Mouse (Mus musculus) MEL (cell line): Measurements from ENCODE around the gene Slc30a3. TPM values are rescaled to one million over a fixed set of nuclear protein-coding genes. Genes with fewer than 3 reads are reported as not detected.
A peak's percentile ranks its signal among the peaks of the same experiment; 100 is the strongest.

ENCODE experiments used
- DNase-seq: peaks from one replicate; pipeline ENCODE4 v3.0.0; 2011; ENCODE audit warnings: low read depth, low spot score
- H3K27ac ChIP-seq: 2 replicates; pipeline ENCODE4 v1.5.1; 2012; ENCODE audit warnings: low read depth, mild to moderate bottlenecking, control low read depth, low read length, moderate library complexity; ENCODE audit not compliant: control insufficient read depth
- H3K27me3 ChIP-seq, 2 experiments: fragments of 150-350 bp in 1 of 2; sonication (generic) in 1 of 2; 2 replicates each; pipeline ENCODE4 v1.6.1; 2012; ENCODE audit warnings: low read length in 2 of 2, mild to moderate bottlenecking in 2 of 2, improper control_type of control experiment in 1 of 2, moderate library complexity in 1 of 2; ENCODE audit not compliant: insufficient read depth in 2 of 2, control insufficient read depth in 1 of 2
- H3K36me3 ChIP-seq, 2 experiments: 2 replicates each; pipeline ENCODE4 v1.6.1; 2012 to 2014; ENCODE audit warnings: low read length in 2 of 2, improper control_type of control experiment in 1 of 2, inconsistent platforms in 1 of 2, mild to moderate bottlenecking in 1 of 2; ENCODE audit not compliant: insufficient read depth in 2 of 2, control insufficient read depth in 1 of 2
- H3K4me1 ChIP-seq, 2 experiments: fragments of 150-350 bp in 1 of 2; sonication (generic) in 1 of 2; 2 replicates each; pipeline ENCODE4 v1.6.1; 2012; ENCODE audit warnings: low read length in 2 of 2, improper control_type of control experiment in 1 of 2, mild to moderate bottlenecking in 1 of 2; ENCODE audit not compliant: insufficient read depth in 2 of 2, control insufficient read depth in 1 of 2
- H3K4me3 ChIP-seq, 2 experiments: fragments of 150-350 bp in 1 of 2; sonication (generic) in 1 of 2; 2 replicates each; pipeline ENCODE4 v1.5.1; 2012; ENCODE audit warnings: low read depth in 2 of 2, low read length in 2 of 2, mild to moderate bottlenecking in 2 of 2, moderate library complexity in 2 of 2, control low read depth in 1 of 2, improper control_type of control experiment in 1 of 2; ENCODE audit not compliant: control insufficient read depth in 1 of 2, insufficient read depth in 1 of 2
- H3K79me2 ChIP-seq: 2 replicates; pipeline ENCODE4 v1.6.1; 2012; ENCODE audit warnings: mild to moderate bottlenecking, low read length, moderate library complexity; ENCODE audit not compliant: control insufficient read depth, poor library complexity, insufficient read depth
- H3K9ac ChIP-seq: 2 replicates; pipeline ENCODE4 v1.6.1; 2012; ENCODE audit warnings: low read depth, mild to moderate bottlenecking, control low read depth, low read length, moderate library complexity; ENCODE audit not compliant: control insufficient read depth, poor library complexity, severe bottlenecking
- H3K9me3 ChIP-seq: fragments of 150-350 bp; sonication (generic); replicated peaks from 2 replicates; pipeline ENCODE4 v1.6.1; 2012; ENCODE audit warnings: mild to moderate bottlenecking, low read length, improper control_type of control experiment, moderate library complexity; ENCODE audit not compliant: insufficient read depth
- BHLHE40 ChIP-seq: IDR thresholded peaks from 2 replicates; pipeline ENCODE4 v1.6.1; 2012; ENCODE audit warnings: low read depth, mild to moderate bottlenecking, inconsistent platforms, low read length, improper control_type of control experiment, borderline replicate concordance
- CHD1 ChIP-seq: IDR thresholded peaks from 2 replicates; pipeline ENCODE4 v1.6.1; 2012; ENCODE audit warnings: low read depth, mild to moderate bottlenecking, inconsistent platforms, low read length, improper control_type of control experiment
- CHD2 ChIP-seq: IDR thresholded peaks from 2 replicates; pipeline ENCODE4 v1.6.1; 2011; ENCODE audit warnings: low read length, improper control_type of control experiment
- CTCF ChIP-seq, 3 experiments: IDR thresholded peaks in 2 of 3; conservative IDR thresholded peaks in 1 of 3; 2 replicates each; pipeline ENCODE4 v1.5.1; 2011 to 2012; ENCODE audit warnings: low read length in 3 of 3, low read depth in 2 of 3, mild to moderate bottlenecking in 2 of 3, improper control_type of control experiment in 1 of 3, inconsistent platforms in 1 of 3, mixed read lengths in 1 of 3, moderate library complexity in 1 of 3; ENCODE audit not compliant: control insufficient read depth in 1 of 3, insufficient read depth in 1 of 3, poor library complexity in 1 of 3, severe bottlenecking in 1 of 3
- E2F4 ChIP-seq: IDR thresholded peaks from 2 replicates; pipeline ENCODE4 v1.6.1; 2011; ENCODE audit warnings: low read depth, low read length, improper control_type of control experiment, borderline replicate concordance
- ELF1 ChIP-seq: IDR thresholded peaks from 2 replicates; pipeline ENCODE4 v1.6.1; 2014; ENCODE audit warnings: low read depth, mild to moderate bottlenecking, inconsistent platforms, low read length, improper control_type of control experiment, moderate library complexity
- ETS1 ChIP-seq: IDR thresholded peaks from 2 replicates; pipeline ENCODE4 v1.6.1; 2012; ENCODE audit warnings: low read depth, mild to moderate bottlenecking, inconsistent platforms, low read length, improper control_type of control experiment, moderate library complexity
- GABPA ChIP-seq: IDR thresholded peaks from 2 replicates; pipeline ENCODE4 v1.6.1; 2012; ENCODE audit warnings: low read depth, mild to moderate bottlenecking, inconsistent platforms, low read length, improper control_type of control experiment, moderate library complexity
- GATA1 ChIP-seq: IDR thresholded peaks from 2 replicates; pipeline ENCODE4 v1.6.1; 2011; ENCODE audit warnings: low read depth, low read length, improper control_type of control experiment
- HCFC1 ChIP-seq: IDR thresholded peaks from 2 replicates; pipeline ENCODE4 v1.6.1; 2012; ENCODE audit warnings: low read depth, mild to moderate bottlenecking, inconsistent platforms, low read length, improper control_type of control experiment, moderate library complexity
- JUND ChIP-seq: IDR thresholded peaks from 2 replicates; pipeline ENCODE4 v1.6.1; 2011; ENCODE audit warnings: low read depth, mild to moderate bottlenecking, improper control_type of control experiment, low read length
- KAT2A ChIP-seq: conservative IDR thresholded peaks from 2 replicates; pipeline ENCODE4 v1.6.1; 2012; ENCODE audit warnings: low read depth, low read length, improper control_type of control experiment, inconsistent platforms
- MAFK ChIP-seq: IDR thresholded peaks from 2 replicates; pipeline ENCODE4 v1.6.1; 2011; ENCODE audit warnings: low read depth, mild to moderate bottlenecking, low read length, improper control_type of control experiment, borderline replicate concordance
- MAX ChIP-seq: IDR thresholded peaks from 2 replicates; pipeline ENCODE4 v1.6.1; 2011; ENCODE audit warnings: low read length, improper control_type of control experiment
- MAZ ChIP-seq: IDR thresholded peaks from 2 replicates; pipeline ENCODE4 v1.6.1; 2012; ENCODE audit warnings: low read depth, mild to moderate bottlenecking, inconsistent platforms, low read length, improper control_type of control experiment
- MEF2A ChIP-seq: IDR thresholded peaks from 2 replicates; pipeline ENCODE4 v1.6.1; 2014; ENCODE audit warnings: low read depth, mild to moderate bottlenecking, inconsistent platforms, low read length, improper control_type of control experiment; ENCODE audit not compliant: poor library complexity, insufficient replicate concordance, severe bottlenecking; ENCODE audit errors: extremely low read depth
- MXI1 ChIP-seq: IDR thresholded peaks from 2 replicates; pipeline ENCODE4 v1.6.1; 2011; ENCODE audit warnings: mild to moderate bottlenecking, low read depth, low read length, improper control_type of control experiment
- MYB ChIP-seq: IDR thresholded peaks from 2 replicates; pipeline ENCODE4 v1.6.1; 2011; ENCODE audit warnings: mild to moderate bottlenecking, low read depth, low read length, improper control_type of control experiment
- NELFE ChIP-seq: IDR thresholded peaks from 2 replicates; pipeline ENCODE4 v1.6.1; 2011; ENCODE audit warnings: low read depth, low read length, improper control_type of control experiment
- NRF1 ChIP-seq: IDR thresholded peaks from 2 replicates; pipeline ENCODE4 v1.6.1; 2014; ENCODE audit warnings: low read depth, mild to moderate bottlenecking, inconsistent platforms, low read length, improper control_type of control experiment, moderate library complexity; ENCODE audit not compliant: poor library complexity, insufficient read depth, severe bottlenecking
- POLR2A ChIP-seq, 2 experiments: IDR thresholded peaks; 2 replicates each; pipeline ENCODE4 v1.6.1; 2011 to 2012; ENCODE audit warnings: low read length in 2 of 2, mild to moderate bottlenecking in 2 of 2, control low read depth in 1 of 2, improper control_type of control experiment in 1 of 2, low read depth in 1 of 2, moderate library complexity in 1 of 2; ENCODE audit not compliant: control insufficient read depth in 1 of 2, insufficient read depth in 1 of 2, poor library complexity in 1 of 2
- POLR2AphosphoS2 ChIP-seq: IDR thresholded peaks from 2 replicates; pipeline ENCODE4 v1.6.1; 2011; ENCODE audit warnings: low read length, improper control_type of control experiment
- RAD21 ChIP-seq: IDR thresholded peaks from 2 replicates; pipeline ENCODE4 v1.6.1; 2011; ENCODE audit warnings: mild to moderate bottlenecking, low read depth, low read length, improper control_type of control experiment
- RCOR1 ChIP-seq: IDR thresholded peaks from 2 replicates; pipeline ENCODE4 v1.6.1; 2012; ENCODE audit warnings: low read depth, mild to moderate bottlenecking, inconsistent platforms, low read length, improper control_type of control experiment
- SIN3A ChIP-seq: IDR thresholded peaks from 2 replicates; pipeline ENCODE4 v1.6.1; 2012; ENCODE audit warnings: low read length, improper control_type of control experiment, inconsistent platforms
- SMC3 ChIP-seq: IDR thresholded peaks from 2 replicates; pipeline ENCODE4 v1.6.1; 2011; ENCODE audit warnings: low read depth, low read length, improper control_type of control experiment
- TAL1 ChIP-seq: IDR thresholded peaks from 2 replicates; pipeline ENCODE4 v1.6.1; 2012; ENCODE audit warnings: mild to moderate bottlenecking, inconsistent platforms, low read length, moderate library complexity, mixed read lengths
- TBP ChIP-seq: IDR thresholded peaks from 2 replicates; pipeline ENCODE4 v1.8.0; 2011; ENCODE audit warnings: low read depth, low read length, improper control_type of control experiment
- TCF12 ChIP-seq: IDR thresholded peaks from 2 replicates; pipeline ENCODE4 v1.6.1; 2014; ENCODE audit warnings: low read depth, mild to moderate bottlenecking, inconsistent platforms, low read length, improper control_type of control experiment, moderate library complexity
- UBTF ChIP-seq: IDR thresholded peaks from 2 replicates; pipeline ENCODE4 v1.6.1; 2012; ENCODE audit warnings: low read depth, mild to moderate bottlenecking, inconsistent platforms, low read length, improper control_type of control experiment, moderate library complexity, borderline replicate concordance; ENCODE audit not compliant: insufficient read depth
- USF1 ChIP-seq: IDR thresholded peaks from 2 replicates; pipeline ENCODE4 v1.6.1; 2014; ENCODE audit warnings: low read depth, mild to moderate bottlenecking, inconsistent platforms, low read length, improper control_type of control experiment, moderate library complexity
- USF2 ChIP-seq, 2 experiments: IDR thresholded peaks; 2 replicates each; pipeline ENCODE4 v1.6.1; 2011 to 2012; ENCODE audit warnings: improper control_type of control experiment in 2 of 2, low read length in 2 of 2, borderline replicate concordance in 1 of 2, inconsistent platforms in 1 of 2, low read depth in 1 of 2, mild to moderate bottlenecking in 1 of 2; ENCODE audit not compliant: insufficient read depth in 1 of 2
- ZC3H11A ChIP-seq: IDR thresholded peaks from 2 replicates; pipeline ENCODE4 v1.6.1; 2012; ENCODE audit warnings: low read depth, mild to moderate bottlenecking, inconsistent platforms, low read length, improper control_type of control experiment
- ZKSCAN1 ChIP-seq: IDR thresholded peaks from 2 replicates; pipeline ENCODE4 v1.6.1; 2012; ENCODE audit warnings: low read depth, mild to moderate bottlenecking, inconsistent platforms, low read length, improper control_type of control experiment, moderate library complexity
- ZNF384 ChIP-seq: IDR thresholded peaks from 2 replicates; pipeline ENCODE4 v1.6.1; 2012; ENCODE audit warnings: low read depth, mild to moderate bottlenecking, inconsistent platforms, low read length, improper control_type of control experiment
- polyA plus RNA-seq, 2 experiments: library from polyadenylated mRNA; stranded (reverse) in 1 of 2; unstranded in 1 of 2; fragments of >175 nt in 1 of 2; fragments of >200 nt in 1 of 2; gene quantifications; 2 replicates each; pipeline versions ENCODE4 v1.2.1 to v1.2.4; 2012; ENCODE audit warnings: low replicate concordance in 2 of 2, low read depth in 1 of 2; ENCODE audit not compliant: insufficient read length in 2 of 2, insufficient read depth in 1 of 2, missing spikeins in 1 of 2
- total RNA-seq: library from RNA; depleted of rRNA; stranded (reverse); fragments of 300-350 nt; gene quantifications from 2 replicates; pipeline ENCODE4 v1.2.3, GENCODE M21; 2012

Slc30a3 gene
- total and polyA plus RNA-seq, 3 experiments: not detected

GRCm38 (mm10) chr5:31055216-31056140 is 52.6 kb downstream of the Slc30a3 start:
- peak; percentile 67 for DNase-seq
- peaks cover 5 to 16% of the 10 kb centered on the region in 2 experiments for H3K4me1 ChIP-seq
- peak overlapping the region; percentile 65 for H3K27ac ChIP-seq
- no peaks in the 10 kb centered on the region for H3K9me3 ChIP-seq
- no peaks in the 10 kb centered on the region for H3K27me3 ChIP-seq
- peak overlapping the region; percentile 94 for H3K9ac ChIP-seq
- peaks cover 15 to 17% of the 10 kb centered on the region in 2 experiments for H3K36me3 ChIP-seq
- peak overlapping the region; percentile 92 to 93 for H3K4me3 ChIP-seq
- peaks cover 32% of the 10 kb centered on the region for H3K79me2 ChIP-seq
- TF ChIP-seq ELF1: no peak
- no peak for TF ChIP-seq JUND
- TF ChIP-seq UBTF: no peak
- peak; percentile 50; the same call in 1 of the 2 replicates for TF ChIP-seq ETS1
- no peak for TF ChIP-seq CHD2
- no peak for TF ChIP-seq POLR2A (IDR thresholded peaks at IDR 0.05; ENCODE audit: control insufficient read depth in 1 of 2, insufficient read depth in 1 of 2, low read depth in 1 of 2, low read length in 2 of 2, poor library complexity in 1 of 2)
- TF ChIP-seq USF1: no peak
- TF ChIP-seq SIN3A: peak; percentile 59
- no peak for TF ChIP-seq TAL1
- TF ChIP-seq POLR2AphosphoS2: no peak
- TF ChIP-seq CHD1: peak; percentile 78; the same call in 1 of the 2 replicates
- no peak for TF ChIP-seq NRF1
- TF ChIP-seq GATA1: peak; percentile 52
- 0 out of 2 replicates have a peak, but pooled peaks have one; percentile 21 for TF ChIP-seq BHLHE40
- TF ChIP-seq MEF2A: no peak
- no peak; the same call in 1 of the 2 replicates for TF ChIP-seq NELFE
- TF ChIP-seq ZC3H11A: no peak
- no peak for TF ChIP-seq E2F4
- TF ChIP-seq MAZ: no peak
- TF ChIP-seq SMC3: no peak
- TF ChIP-seq MXI1: no peak; the same call in none of the 2 replicates
- TF ChIP-seq HCFC1: no peak
- TF ChIP-seq MAFK: peak; percentile 95
- TF ChIP-seq ZNF384: peak; percentile 76
- no peak for TF ChIP-seq GABPA
- no peak for TF ChIP-seq USF2 (IDR thresholded peaks at IDR 0.05; ENCODE audit: borderline replicate concordance in 1 of 2, insufficient read depth in 1 of 2, low read depth in 1 of 2, low read length in 2 of 2)
- no peak; the same call in 1 of the 2 replicates for TF ChIP-seq TBP
- no peak for TF ChIP-seq RAD21
- TF ChIP-seq ZKSCAN1: no peak
- TF ChIP-seq CTCF (IDR thresholded peaks at IDR 0.05 in 2 of 3, conservative IDR thresholded peaks at IDR 0.05 in 1 of 3; ENCODE audit: control insufficient read depth in 1 of 3, insufficient read depth in 1 of 3, low read depth in 2 of 3, low read length in 3 of 3, poor library complexity in 1 of 3, severe bottlenecking in 1 of 3): no peak
- no peak for TF ChIP-seq RCOR1
- TF ChIP-seq MYB: no peak
- peak; percentile 70; the same call in 1 of the 2 replicates for TF ChIP-seq MAX
- TF ChIP-seq KAT2A: peak; percentile 31; the same call in 1 of the 2 replicates
- TF ChIP-seq TCF12: no peak
